Mouse (Mus musculus) kidney, postnatal 14 days (tissue): ENCODE results near the gene Fam102a.
"Not testable (repeated sequence)": the region's sequence is repeated elsewhere in the genome, so short reads cannot be mapped to it uniquely, and the experiment has no call there.

Source experiments
- DNase-seq: peaks from one replicate; pipeline ENCODE4 v3.0.0; 2022; ENCODE audit warnings: mixed read lengths

The Fam102a gene

GRCm38 (mm10) chr2:32534733-32535471 is at the start of gene Fam102a:
Fam102a (plus strand) TSS chr2:32535332.
- peak; percentile 99 for DNase-seq

GRCm38 (mm10) chr2:32485751-32486150 is 49.4 kb upstream of the Fam102a start:
- DNase-seq, result no peak

- no peak for DNase-seq
Measured at GRCm38 (mm10) chr2:32486155-32486554, 49.0 kb upstream of the Fam102a start.

GRCm38 (mm10) chr2:32487124-32487623 is 48.0 kb upstream of the Fam102a start:
- peak; percentile 95 for DNase-seq

GRCm38 (mm10) chr2:32488679-32489078 is 46.5 kb upstream of the Fam102a start:
- DNase-seq, result peak; percentile 91

- DNase-seq, result not testable (repeated sequence)
Measured at GRCm38 (mm10) chr2:32490730-32491129, 44.4 kb upstream of the Fam102a start.

- no peak for DNase-seq
Measured at GRCm38 (mm10) chr2:32492661-32493060, 42.5 kb upstream of the Fam102a start.

GRCm38 (mm10) chr2:32493301-32493701 is 41.8 kb upstream of the Fam102a start:
- no peak for DNase-seq

- DNase-seq, result no peak
Measured at GRCm38 (mm10) chr2:32494522-32494921, 40.6 kb upstream of the Fam102a start.

GRCm38 (mm10) chr2:32495185-32495726 is 39.9 kb upstream of the Fam102a start:
- DNase-seq, result peak; percentile 63

- DNase-seq, result no peak
Measured at GRCm38 (mm10) chr2:32496190-32496589, 38.9 kb upstream of the Fam102a start.

- peak; percentile 54 for DNase-seq
Measured at GRCm38 (mm10) chr2:32499365-32499764, 35.8 kb upstream of the Fam102a start.

- DNase-seq, result no peak
Measured at GRCm38 (mm10) chr2:32500461-32500860, 34.7 kb upstream of the Fam102a start.

GRCm38 (mm10) chr2:32501754-32502324 is 33.3 kb upstream of the Fam102a start:
- no peak for DNase-seq

GRCm38 (mm10) chr2:32502843-32503242 is 32.3 kb upstream of the Fam102a start:
- DNase-seq, result no peak

- DNase-seq, result no peak
Measured at GRCm38 (mm10) chr2:32503588-32503987, 31.5 kb upstream of the Fam102a start.

- no peak for DNase-seq
Measured at GRCm38 (mm10) chr2:32505536-32505935, 29.6 kb upstream of the Fam102a start.

GRCm38 (mm10) chr2:32506673-32507668 is 28.2 kb upstream of the Fam102a start:
- peak; percentile 46 for DNase-seq

- DNase-seq, result no peak
Measured at GRCm38 (mm10) chr2:32507906-32508305, 27.2 kb upstream of the Fam102a start.

GRCm38 (mm10) chr2:32509287-32509686 is 25.8 kb upstream of the Fam102a start:
- DNase-seq, result peak; percentile 84

GRCm38 (mm10) chr2:32509896-32510295 is 25.2 kb upstream of the Fam102a start:
- DNase-seq, result no peak

- no peak for DNase-seq
Measured at GRCm38 (mm10) chr2:32512592-32512991, 22.5 kb upstream of the Fam102a start.

GRCm38 (mm10) chr2:32514335-32514734 is 20.8 kb upstream of the Fam102a start:
- DNase-seq, result peak; percentile 81
